Mouse (Mus musculus) testis, postnatal 10 days (tissue): ENCODE data around the gene Aadat.
"Not testable (repeated sequence)": the region's sequence is repeated elsewhere in the genome, so short reads cannot be mapped to it uniquely, and the experiment has no call there.

Experiments
- DNase-seq: peaks from one replicate; pipeline ENCODE4 v3.0.0; 2021; ENCODE audit warnings: low spot score

Aadat gene

DNA sequence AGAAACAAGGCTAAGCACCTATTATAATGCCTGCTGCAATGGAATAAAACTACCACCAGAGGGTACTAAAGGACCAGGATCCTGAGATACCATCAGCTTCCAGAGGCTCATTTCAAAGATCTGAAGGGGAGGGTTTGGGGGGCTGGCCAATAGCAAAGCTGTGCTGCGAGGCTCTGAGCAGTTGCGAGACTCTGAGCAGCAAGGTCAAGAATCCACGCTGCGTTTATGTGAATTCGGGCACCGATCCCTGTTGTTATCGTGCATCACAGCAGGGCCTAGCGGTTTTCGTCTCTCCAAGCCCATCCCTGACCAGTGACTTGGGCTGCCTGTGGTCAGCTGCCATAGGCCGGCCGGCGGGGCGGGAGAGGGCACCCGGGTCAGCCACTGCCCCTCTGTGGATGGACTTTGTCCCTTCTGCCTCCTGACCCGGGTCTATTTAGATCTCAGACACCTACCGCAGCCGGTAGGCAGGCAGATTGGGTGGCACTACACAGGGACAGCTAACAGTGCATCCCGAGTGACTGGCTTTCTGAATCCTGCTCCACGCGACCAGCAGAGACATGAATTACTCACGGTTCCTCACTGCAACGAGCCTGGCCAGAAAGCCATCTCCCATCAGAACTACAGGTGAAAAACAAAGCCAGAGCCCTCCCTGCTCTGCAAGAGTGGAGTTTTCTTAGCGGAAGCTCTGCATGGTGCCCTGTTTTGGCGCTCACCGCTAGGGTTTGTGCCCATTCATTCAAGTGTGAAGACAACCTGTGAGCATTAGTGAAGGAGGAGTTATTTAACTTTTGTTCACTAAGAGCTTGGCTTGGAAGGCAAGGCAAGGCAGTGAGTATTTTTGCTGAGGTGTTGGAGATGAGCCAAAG, at the start of gene Aadat:
Gene Aadat (plus strand): TSS at position 280 of the 869 bp plus-strand sequence.
- peak; percentile 57 for DNase-seq

- DNase-seq: peak; percentile 70
Measured at GRCm38 (mm10) chr8:60466686-60467335, 38.9 kb upstream of the Aadat start.

DNA sequence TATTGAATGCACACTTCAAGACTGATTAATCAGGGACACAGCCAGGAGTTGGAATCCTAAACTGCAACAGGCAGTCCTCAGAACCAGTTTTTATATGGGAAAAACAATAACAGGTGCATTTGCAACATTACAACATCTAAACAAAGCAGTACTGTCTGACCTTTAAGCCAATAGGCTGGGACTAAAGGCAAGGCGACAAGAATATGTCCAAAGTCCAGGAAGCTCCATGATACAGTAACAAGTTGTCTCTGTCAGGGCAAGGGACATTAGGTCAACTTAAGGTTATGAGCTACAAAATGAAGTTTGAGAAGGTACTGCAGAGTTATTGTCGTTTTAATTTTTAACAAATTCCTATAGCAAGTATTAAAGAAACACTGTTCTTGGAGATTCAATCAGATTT, 15.6 kb upstream of the Aadat start:
- no peak for DNase-seq

- DNase-seq: no peak
Measured at GRCm38 (mm10) chr8:60491871-60492270, 13.9 kb upstream of the Aadat start.

DNA sequence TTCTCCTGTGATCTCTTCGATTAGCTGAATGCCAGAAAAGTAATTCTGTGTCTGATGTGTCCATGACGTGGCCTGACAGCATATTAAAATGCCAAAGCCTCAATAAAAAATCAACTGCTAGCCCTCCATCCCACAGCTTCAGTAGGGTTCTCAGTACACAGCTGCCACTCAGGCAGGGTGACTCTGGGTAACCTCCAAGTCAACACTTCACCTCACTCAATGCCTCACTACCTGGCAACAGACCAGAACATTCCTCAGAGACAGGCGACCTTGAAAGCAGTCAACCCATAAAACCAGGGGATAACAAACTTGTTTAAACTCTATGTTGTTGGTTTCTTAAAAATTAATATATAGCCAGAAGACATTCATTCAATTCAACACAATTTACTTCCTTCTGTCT, 13.3 kb upstream of the Aadat start:
- no peak for DNase-seq

DNA sequence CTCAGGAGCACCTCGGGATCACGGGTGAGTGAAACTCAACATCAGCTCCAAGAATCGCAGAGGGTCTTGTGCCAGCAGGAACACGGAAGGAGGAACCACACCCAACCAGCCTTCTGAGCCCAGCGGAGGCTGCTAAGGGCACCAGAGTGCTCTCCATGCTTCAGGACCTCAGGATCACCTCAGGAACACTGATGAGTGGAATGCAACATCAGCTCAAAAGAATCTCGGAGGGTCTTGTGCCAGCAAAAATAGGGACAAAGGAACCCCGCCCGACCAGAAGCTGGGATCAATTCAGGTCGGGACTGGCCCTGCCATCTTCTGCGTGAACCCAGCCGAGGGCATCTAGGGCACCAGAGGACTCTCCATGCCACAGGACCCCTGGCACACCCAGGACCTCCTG, 11.1 kb upstream of the Aadat start:
- DNase-seq: no peak

DNA sequence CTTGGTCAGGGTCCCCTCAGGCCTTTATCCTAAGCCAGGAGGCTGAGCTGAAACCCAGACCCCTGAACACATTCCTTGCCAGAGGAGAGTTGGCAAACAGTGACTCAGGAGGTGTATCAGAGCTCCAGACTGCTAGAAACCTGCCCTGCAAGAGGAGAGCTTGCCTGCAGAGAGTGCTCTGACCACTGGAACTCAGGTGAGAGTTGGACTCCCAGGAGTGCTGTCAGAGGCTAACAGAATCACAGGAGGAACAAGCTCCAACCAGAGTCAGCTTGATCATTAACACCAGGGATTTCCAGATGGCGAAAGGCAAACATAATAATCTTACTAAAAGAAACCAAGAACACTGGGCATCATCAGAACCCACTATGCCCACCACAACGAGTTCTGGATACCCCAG, 10.7 kb upstream of the Aadat start:
- DNase-seq: not testable (repeated sequence)

GRCm38 (mm10) chr8:60503098-60503497, 2.6 kb upstream of the Aadat start, which contains the start of gene Gm10283:
Gene Gm10283 (minus strand): TSS chr8:60503198.
- DNase-seq: no peak

DNA sequence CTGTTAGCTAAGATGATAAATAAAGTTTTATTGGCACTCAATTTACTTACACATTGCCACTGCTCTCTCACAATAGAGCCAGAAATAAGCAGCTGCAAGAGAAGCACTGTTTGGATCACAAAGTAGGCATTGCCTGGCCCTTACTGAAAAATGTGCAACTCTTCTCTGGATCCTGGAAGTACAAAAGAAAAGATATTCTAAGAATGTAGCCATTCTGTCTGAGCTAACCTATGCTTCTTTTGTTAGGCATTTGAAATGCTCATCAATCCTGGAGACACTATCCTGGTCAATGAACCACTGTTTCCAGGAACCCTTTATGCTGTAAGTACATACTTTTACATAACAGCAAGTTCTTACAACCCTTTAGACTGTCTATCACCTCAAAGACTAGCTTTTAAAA, 12.6 kb downstream of the Aadat start:
- no peak for DNase-seq

GRCm38 (mm10) chr8:60534945-60535344, 29.2 kb downstream of the Aadat start:
- no peak for DNase-seq

- no peak for DNase-seq
Measured at GRCm38 (mm10) chr8:60566783-60567182, 61.1 kb downstream of the Aadat start.

- DNase-seq: no peak
Measured at GRCm38 (mm10) chr8:60577231-60577630, 71.5 kb downstream of the Aadat start.

GRCm38 (mm10) chr8:60583369-60583768, 77.6 kb downstream of the Aadat start:
- no peak for DNase-seq

DNA sequence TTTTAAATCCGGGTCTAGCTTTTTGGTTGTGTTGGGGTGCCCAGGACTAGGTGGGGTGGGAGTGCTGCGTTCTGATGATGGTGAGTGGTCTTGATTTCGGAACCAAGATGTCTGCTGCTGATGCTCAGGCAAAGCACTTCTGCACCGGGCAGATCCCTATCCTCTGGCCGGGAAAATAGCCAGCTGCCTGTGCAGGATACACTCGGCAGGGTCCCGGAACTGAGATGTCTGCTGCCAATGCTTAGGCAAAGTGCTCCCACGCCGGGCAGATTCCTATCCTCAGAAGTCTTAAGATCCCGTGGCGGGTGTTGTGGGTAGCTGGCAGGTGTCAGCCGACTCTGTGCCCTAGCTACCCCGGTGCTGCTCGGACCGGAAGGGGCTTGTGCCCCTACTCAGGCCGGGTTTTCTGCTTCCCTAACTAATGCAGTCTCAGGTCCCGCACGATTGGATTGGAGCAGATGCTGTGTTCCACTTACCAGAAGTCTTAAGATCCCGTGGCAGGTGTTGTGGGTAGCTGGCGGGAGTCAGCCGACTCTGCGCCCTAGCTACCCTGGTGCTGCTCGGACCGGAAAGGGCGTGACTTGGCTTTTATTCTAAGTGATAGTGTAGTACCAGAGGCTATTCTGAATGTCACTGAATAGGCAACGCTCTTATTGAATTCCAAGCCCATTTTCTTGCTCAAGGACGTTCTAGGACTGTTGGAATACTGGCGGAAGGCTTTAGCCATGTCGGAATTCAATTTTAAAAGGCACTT, 85.8 kb downstream of the Aadat start:
- DNase-seq: not testable (repeated sequence)

- peak; percentile 50 for DNase-seq
Measured at GRCm38 (mm10) chr8:60594761-60595160, 89.0 kb downstream of the Aadat start.
